Mouse (Mus musculus): ENCODE measurements around the gene Tbce. TPM values are rescaled to one million over a fixed set of nuclear protein-coding genes. Genes with fewer than 3 reads are reported as not detected.
A peak's percentile ranks its signal among the peaks of the same experiment; 100 is the strongest.
"Not testable (repeated sequence)": the region's sequence is repeated elsewhere in the genome, so short reads cannot be mapped to it uniquely, and the experiment has no call there.

Tbce gene
- polyA plus RNA-seq, 1 experiment from 2014 or later, result 57.7 TPM

GRCm38 (mm10) chr13:13995046-13995445 lies 44.4 kb downstream of the Tbce start:
- ATAC-seq (ENCODE audit: low read depth), result no peak
- H3K36me3 ChIP-seq (ENCODE audit: control insufficient read depth, insufficient read depth, low read length), result peaks cover 20% of the 10 kb centered on the region
- WGBS, result 93% methylated on average over 5 of the region's 5 CpGs

DNA sequence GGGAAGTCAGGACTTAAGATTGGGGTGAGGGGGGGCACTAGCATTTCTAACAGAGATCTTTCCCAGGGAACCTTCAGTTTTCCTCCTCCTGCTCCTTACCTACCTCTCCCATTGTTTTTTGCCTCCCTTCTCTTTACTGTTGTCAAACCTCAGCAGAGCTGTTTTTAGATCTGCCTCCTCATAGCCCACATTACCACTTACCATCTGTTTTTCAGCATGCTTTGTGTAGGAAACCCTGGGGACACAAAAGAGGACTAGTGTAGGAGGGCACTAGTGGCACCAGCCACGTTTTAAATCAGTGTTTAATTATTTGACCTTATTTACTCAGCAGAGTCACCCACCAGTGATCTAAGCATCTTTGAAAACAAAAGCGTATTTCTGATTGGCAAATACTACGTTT lies 46.4 kb downstream of the Tbce start:
- Histone ChIP-seq H3K4me1 (replicated peaks; ENCODE audit: control insufficient read depth, insufficient read depth, low read length) (no peaks in the 10 kb centered on the region), H3K4me2 (ENCODE audit: low read depth, low read length) (no peak overlapping the region), H3K36me3 (ENCODE audit: control insufficient read depth, insufficient read depth, low read length) (peaks cover 13% of the 10 kb centered on the region), H3K4me3 (ENCODE audit: low read length) (no peak overlapping the region), H3K27me3 (ENCODE audit: control insufficient read depth, insufficient read depth, low read depth, low read length) (no peaks in the 10 kb centered on the region), H3K27ac (ENCODE audit: low read length) (no peak overlapping the region), H3K9ac (ENCODE audit: low read length) (no peak overlapping the region), H3K9me3 (ENCODE audit: control insufficient read depth, low read length) (no peaks in the 10 kb centered on the region)
- ATAC-seq (ENCODE audit: low read depth), result no peak
- WGBS, result 71% methylated on average over 3 of the region's 3 CpGs

More at GRCm38 (mm10) chr13:13995046-13995445, 44.4 kb downstream of the Tbce start:
- no peaks in the 10 kb centered on the region for H3K27me3 ChIP-seq (ENCODE audit: control insufficient read depth, insufficient read depth, low read depth, low read length)
- H3K9me3 ChIP-seq (ENCODE audit: control insufficient read depth, low read length), result no peaks in the 10 kb centered on the region
- H3K4me3 ChIP-seq (ENCODE audit: low read length), result no peak overlapping the region
- H3K4me1 ChIP-seq (replicated peaks; ENCODE audit: control insufficient read depth, insufficient read depth, low read length), result no peaks in the 10 kb centered on the region
- H3K27ac ChIP-seq (ENCODE audit: low read length), result no peak overlapping the region
- H3K9ac ChIP-seq (ENCODE audit: low read length), result no peak overlapping the region
- no peak overlapping the region for H3K4me2 ChIP-seq (ENCODE audit: low read depth, low read length)

DNA sequence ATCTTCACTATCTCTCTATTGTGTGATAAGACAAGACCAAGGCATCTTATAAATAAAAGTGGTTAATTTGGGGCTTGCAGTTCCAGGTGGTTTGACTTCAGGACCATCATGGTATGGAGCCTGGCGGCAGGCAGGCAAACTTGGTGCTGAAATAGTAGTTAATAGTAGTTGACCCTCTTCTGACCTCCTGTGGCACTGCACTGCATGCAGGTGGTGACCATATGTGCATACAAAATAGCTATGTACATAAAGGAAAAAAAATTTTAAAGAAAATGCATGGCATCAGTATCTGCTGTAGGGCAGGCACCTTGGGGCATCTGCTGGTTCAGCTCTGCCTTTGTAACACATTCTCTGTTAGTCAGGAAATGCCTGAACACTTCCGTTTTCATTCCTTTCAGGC lies 49.0 kb downstream of the Tbce start:
- Histone ChIP-seq H3K27ac (ENCODE audit: low read length) (no peak overlapping the region), H3K36me3 (ENCODE audit: control insufficient read depth, insufficient read depth, low read length) (peaks cover 7% of the 10 kb centered on the region), H3K4me2 (ENCODE audit: low read depth, low read length) (no peak overlapping the region), H3K4me1 (replicated peaks; ENCODE audit: control insufficient read depth, insufficient read depth, low read length) (no peaks in the 10 kb centered on the region), H3K9me3 (ENCODE audit: control insufficient read depth, low read length) (no peaks in the 10 kb centered on the region), H3K27me3 (ENCODE audit: control insufficient read depth, insufficient read depth, low read depth, low read length) (no peaks in the 10 kb centered on the region), H3K9ac (ENCODE audit: low read length) (no peak overlapping the region), H3K4me3 (ENCODE audit: low read length) (no peak overlapping the region)
- WGBS, result 64% methylated on average over 2 of the region's 2 CpGs
- ATAC-seq (ENCODE audit: low read depth), result no peak

DNA sequence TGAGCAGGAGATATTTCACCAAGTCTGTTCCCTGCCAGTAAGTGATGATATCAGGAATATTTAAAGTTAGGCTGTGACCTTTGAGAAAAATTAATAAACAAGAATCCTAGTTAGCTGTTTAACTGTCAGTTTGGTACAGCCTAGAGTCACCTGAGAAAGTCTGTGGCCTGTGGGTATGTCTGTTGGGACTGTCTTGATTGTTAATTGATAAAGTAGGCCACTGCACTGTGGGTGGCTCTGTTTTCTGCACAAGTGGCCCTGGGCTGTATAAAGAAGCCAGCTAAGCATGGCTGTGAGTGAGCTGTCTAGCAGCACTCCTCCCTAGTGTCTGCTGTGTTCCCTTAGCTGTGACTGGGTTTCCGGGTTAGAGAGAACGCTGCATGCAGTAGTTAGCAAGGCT lies 50.3 kb downstream of the Tbce start:
- WGBS, result 83% methylated on average over 2 of the region's 2 CpGs
- no peak for ATAC-seq (ENCODE audit: low read depth)
- Histone ChIP-seq H3K4me2 (ENCODE audit: low read depth, low read length) (no peak overlapping the region), H3K9me3 (ENCODE audit: control insufficient read depth, low read length) (no peaks in the 10 kb centered on the region), H3K27ac (ENCODE audit: low read length) (no peak overlapping the region), H3K36me3 (ENCODE audit: control insufficient read depth, insufficient read depth, low read length) (peaks cover 5% of the 10 kb centered on the region), H3K9ac (ENCODE audit: low read length) (no peak overlapping the region), H3K4me3 (ENCODE audit: low read length) (no peak overlapping the region), H3K4me1 (replicated peaks; ENCODE audit: control insufficient read depth, insufficient read depth, low read length) (no peaks in the 10 kb centered on the region), H3K27me3 (ENCODE audit: control insufficient read depth, insufficient read depth, low read depth, low read length) (no peaks in the 10 kb centered on the region)

GRCm38 (mm10) chr13:13983523-13983922 lies 55.9 kb downstream of the Tbce start:
- Histone ChIP-seq H3K9ac (ENCODE audit: low read length) (no peak overlapping the region), H3K4me3 (ENCODE audit: low read length) (no peak overlapping the region), H3K9me3 (ENCODE audit: control insufficient read depth, low read length) (no peaks in the 10 kb centered on the region), H3K4me1 (replicated peaks; ENCODE audit: control insufficient read depth, insufficient read depth, low read length) (no peaks in the 10 kb centered on the region), H3K4me2 (ENCODE audit: low read depth, low read length) (no peak overlapping the region), H3K27ac (ENCODE audit: low read length) (no peak overlapping the region), H3K27me3 (ENCODE audit: control insufficient read depth, insufficient read depth, low read depth, low read length) (no peaks in the 10 kb centered on the region), H3K36me3 (ENCODE audit: control insufficient read depth, insufficient read depth, low read length) (no peaks in the 10 kb centered on the region)
- no peak for ATAC-seq (ENCODE audit: low read depth)
- 79% methylated on average over 6 of the region's 6 CpGs for WGBS

DNA sequence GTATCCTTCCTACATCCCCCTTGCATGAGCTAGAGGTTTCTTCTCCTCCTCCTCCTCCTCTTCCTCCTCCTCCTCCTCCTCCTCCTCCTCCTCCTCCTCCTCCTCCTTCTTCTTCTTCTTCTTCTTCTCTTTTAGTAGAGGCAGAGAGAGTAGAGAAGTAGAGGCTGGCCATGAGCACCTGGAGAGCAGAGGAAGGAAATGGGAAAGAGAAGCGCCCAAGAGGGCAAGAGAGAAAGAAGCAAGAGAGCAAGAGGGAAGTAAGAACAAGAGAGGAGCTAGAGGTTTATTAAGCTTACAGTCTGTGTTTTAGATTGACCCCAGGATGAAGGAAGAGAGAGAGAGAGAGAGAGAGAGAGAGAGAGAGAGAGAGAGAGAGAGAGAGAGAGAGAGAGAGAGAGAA lies 57.6 kb downstream of the Tbce start:
- H3K4me2 ChIP-seq (ENCODE audit: low read depth, low read length); H3K4me1 ChIP-seq (replicated peaks; ENCODE audit: control insufficient read depth, insufficient read depth, low read length); H3K36me3 ChIP-seq (ENCODE audit: control insufficient read depth, insufficient read depth, low read length); H3K9ac ChIP-seq (ENCODE audit: low read length); H3K4me3 ChIP-seq (ENCODE audit: low read length); H3K27ac ChIP-seq (ENCODE audit: low read length); H3K9me3 ChIP-seq (ENCODE audit: control insufficient read depth, low read length); H3K27me3 ChIP-seq (ENCODE audit: control insufficient read depth, insufficient read depth, low read depth, low read length); ATAC-seq (ENCODE audit: low read depth): not testable (repeated sequence)
- WGBS, result 79% methylated on average over 1 of the region's 1 CpGs

DNA sequence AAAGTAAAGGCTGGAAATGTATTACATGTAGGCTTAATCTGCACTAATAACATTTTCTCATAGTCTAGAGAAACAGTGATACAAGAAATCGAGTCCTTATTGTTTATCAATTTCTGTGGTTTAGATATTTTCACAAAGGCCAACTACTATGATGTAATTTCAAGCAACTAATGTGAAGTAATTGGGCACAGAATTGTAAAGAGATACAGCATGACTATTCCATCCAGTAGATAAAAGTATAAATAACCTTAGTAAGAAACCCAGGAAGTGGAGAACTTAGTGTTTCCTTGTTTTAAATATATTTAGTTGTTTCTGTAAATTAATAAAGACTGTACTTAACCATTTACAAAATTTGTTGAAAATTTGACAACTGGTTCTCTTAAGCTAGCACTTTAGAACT lies 69.6 kb downstream of the Tbce start:
- no peak for ATAC-seq (ENCODE audit: low read depth)
- H3K27ac ChIP-seq (ENCODE audit: low read length), result no peak overlapping the region
- H3K4me2 ChIP-seq (ENCODE audit: low read depth, low read length), result no peak overlapping the region
- no peak overlapping the region for H3K9ac ChIP-seq (ENCODE audit: low read length)
- no peaks in the 10 kb centered on the region for H3K9me3 ChIP-seq (ENCODE audit: control insufficient read depth, low read length)
- H3K4me1 ChIP-seq (replicated peaks; ENCODE audit: control insufficient read depth, insufficient read depth, low read length), result no peaks in the 10 kb centered on the region
- 86% methylated on average over 1 of the region's 1 CpGs for WGBS
- peaks cover 3% of the 10 kb centered on the region for H3K36me3 ChIP-seq (ENCODE audit: control insufficient read depth, insufficient read depth, low read length)
- no peak overlapping the region for H3K4me3 ChIP-seq (ENCODE audit: low read length)
- H3K27me3 ChIP-seq (ENCODE audit: control insufficient read depth, insufficient read depth, low read depth, low read length), result no peaks in the 10 kb centered on the region

GRCm38 (mm10) chr13:13968629-13969111 lies 70.8 kb downstream of the Tbce start:
- 77% methylated on average over 4 of the region's 4 CpGs for WGBS
- Histone ChIP-seq H3K4me3 (ENCODE audit: low read length) (no peak overlapping the region), H3K36me3 (ENCODE audit: control insufficient read depth, insufficient read depth, low read length) (peaks cover 3% of the 10 kb centered on the region), H3K4me1 (replicated peaks; ENCODE audit: control insufficient read depth, insufficient read depth, low read length) (no peaks in the 10 kb centered on the region), H3K4me2 (ENCODE audit: low read depth, low read length) (no peak overlapping the region), H3K9me3 (ENCODE audit: control insufficient read depth, low read length) (no peaks in the 10 kb centered on the region), H3K27me3 (ENCODE audit: control insufficient read depth, insufficient read depth, low read depth, low read length) (no peaks in the 10 kb centered on the region), H3K9ac (ENCODE audit: low read length) (no peak overlapping the region), H3K27ac (ENCODE audit: low read length) (no peak overlapping the region)
- ATAC-seq (ENCODE audit: low read depth), result peak; percentile 72

DNA sequence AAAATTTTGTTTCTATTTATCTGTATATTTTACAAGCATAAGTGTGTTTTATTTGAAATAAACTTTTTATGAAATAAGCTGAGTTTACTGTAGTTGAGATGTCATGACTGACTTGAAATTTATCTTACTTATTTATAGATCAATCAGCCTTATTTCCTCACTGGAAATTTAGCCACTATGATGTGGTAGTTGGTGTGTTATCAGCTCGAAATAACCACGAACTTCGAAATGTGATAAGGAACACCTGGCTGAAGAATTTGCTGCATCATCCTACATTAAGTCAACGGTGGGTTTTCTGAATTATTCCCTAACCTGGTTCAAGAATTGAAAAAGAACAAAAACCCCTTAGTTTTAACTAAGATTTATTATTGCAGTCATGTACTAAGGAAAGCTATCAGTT lies 73.3 kb downstream of the Tbce start:
- Histone ChIP-seq H3K9me3 (ENCODE audit: control insufficient read depth, low read length) (no peaks in the 10 kb centered on the region), H3K36me3 (ENCODE audit: control insufficient read depth, insufficient read depth, low read length) (peaks cover 3% of the 10 kb centered on the region), H3K9ac (ENCODE audit: low read length) (no peak overlapping the region), H3K4me3 (ENCODE audit: low read length) (no peak overlapping the region), H3K4me2 (ENCODE audit: low read depth, low read length) (no peak overlapping the region), H3K4me1 (replicated peaks; ENCODE audit: control insufficient read depth, insufficient read depth, low read length) (no peaks in the 10 kb centered on the region), H3K27me3 (ENCODE audit: control insufficient read depth, insufficient read depth, low read depth, low read length) (no peaks in the 10 kb centered on the region), H3K27ac (ENCODE audit: low read length) (no peak overlapping the region)
- WGBS, result 56% methylated on average over 4 of the region's 4 CpGs
- no peak for ATAC-seq (ENCODE audit: low read depth)

GRCm38 (mm10) chr13:13965388-13965964 lies 74.0 kb downstream of the Tbce start:
- H3K9me3 ChIP-seq (ENCODE audit: control insufficient read depth, low read length), result no peaks in the 10 kb centered on the region
- H3K27ac ChIP-seq (ENCODE audit: low read length), result no peak overlapping the region
- no peak overlapping the region for H3K4me2 ChIP-seq (ENCODE audit: low read depth, low read length)
- ATAC-seq (ENCODE audit: low read depth), result no peak
- H3K9ac ChIP-seq (ENCODE audit: low read length), result no peak overlapping the region
- no peak overlapping the region for H3K4me3 ChIP-seq (ENCODE audit: low read length)
- WGBS, result 63% methylated on average over 19 of the region's 19 CpGs
- H3K4me1 ChIP-seq (replicated peaks; ENCODE audit: control insufficient read depth, insufficient read depth, low read length), result no peaks in the 10 kb centered on the region
- no peaks in the 10 kb centered on the region for H3K27me3 ChIP-seq (ENCODE audit: control insufficient read depth, insufficient read depth, low read depth, low read length)
- H3K36me3 ChIP-seq (ENCODE audit: control insufficient read depth, insufficient read depth, low read length), result peaks cover 3% of the 10 kb centered on the region
